Mouse (Mus musculus) midbrain, postnatal 0 days (tissue): ENCODE data around the gene Plau. TPM values are rescaled to one million over a fixed set of nuclear protein-coding genes. Genes with fewer than 3 reads are reported as not detected.

Source experiments
- ATAC-seq: fragments of 200-750 bp; cut with Nextera tagmentation; 2 replicates; pipeline ENCODE4 v1.8.0; 2017; ENCODE audit warnings: moderate number of reproducible peaks, mild to moderate bottlenecking, moderate TSS enrichment, moderate library complexity; ENCODE audit not compliant: low FRiP score
- DNase-seq: peaks from one replicate; pipeline ENCODE4 v3.0.0-alpha.2; 2015; ENCODE audit warnings: low spot score
- H3K27ac ChIP-seq: fragments of 300-500 bp; sonication (generic); 2 replicates; pipeline ENCODE4 v1.5.1; 2014; ENCODE audit warnings: low read depth, mild to moderate bottlenecking, low read length, mixed read lengths
- H3K27me3 ChIP-seq: fragments of 300-500 bp; sonication (generic); 2 replicates; pipeline ENCODE4 v1.6.1; 2014; ENCODE audit warnings: low read length, control low read depth, mixed read lengths; ENCODE audit not compliant: insufficient read depth
- H3K36me3 ChIP-seq: fragments of 300-500 bp; sonication (generic); 2 replicates; pipeline ENCODE4 v1.6.1; 2014; ENCODE audit warnings: low read length, control low read depth, mixed read lengths; ENCODE audit not compliant: insufficient read depth
- H3K4me1 ChIP-seq: fragments of 300-500 bp; sonication (generic); 2 replicates; pipeline ENCODE4 v1.6.1; 2014; ENCODE audit warnings: mild to moderate bottlenecking, control low read depth, antibody characterized with exemption, low read length, mixed read lengths; ENCODE audit not compliant: insufficient read depth
- H3K4me2 ChIP-seq: fragments of 300-500 bp; sonication (generic); 2 replicates; pipeline ENCODE4 v1.6.1; 2014; ENCODE audit warnings: low read depth, mild to moderate bottlenecking, low read length, mixed read lengths; ENCODE audit not compliant: poor library complexity, severe bottlenecking
- H3K4me3 ChIP-seq: fragments of 300-500 bp; sonication (generic); 2 replicates; pipeline ENCODE4 v1.5.1; 2014; ENCODE audit warnings: low read depth, mild to moderate bottlenecking, low read length, moderate library complexity
- H3K9ac ChIP-seq: fragments of 300-500 bp; sonication (generic); replicated peaks from 2 replicates; pipeline ENCODE4 v1.6.1; 2014; ENCODE audit warnings: mild to moderate bottlenecking, low read length, moderate library complexity, mixed read lengths; ENCODE audit not compliant: poor library complexity, severe bottlenecking
- H3K9me3 ChIP-seq: fragments of 300-500 bp; sonication (generic); 2 replicates; pipeline ENCODE4 v1.6.1; 2016; ENCODE audit warnings: low read length, control low read depth
- CTCF ChIP-seq: IDR thresholded peaks from 2 replicates; pipeline ENCODE4 v1.5.1; 2016; ENCODE audit warnings: antibody characterized with exemption, mild to moderate bottlenecking
- WGBS: fragments of 180-500 bp; shearing (Covaris S2); extraction: QIAGEN DNeasy Blood & Tissue Kit; methylation state at CpG from one replicate; pipeline ENCODE4 v1.1.7; 2014; 5-methylcytosine and 5-hydroxymethylcytosine counted together
- polyA plus RNA-seq: library from polyadenylated mRNA; unstranded; fragments of >200 nt; fragmentation: Nextera tagmentation; extraction: Ambion mirVana; gene quantifications from 2 replicates; pipeline ENCODE4 v1.2.1, GENCODE M21; 2015
- total RNA-seq: library from RNA; depleted of rRNA; stranded (reverse); fragments of >200 nt; gene quantifications from 2 replicates; pipeline ENCODE4 v1.2.3, GENCODE M21; 2014

The Plau gene
- total and polyA plus RNA-seq, 2 experiments from 2014 or later: 0.44 to 0.93 TPM

DNA sequence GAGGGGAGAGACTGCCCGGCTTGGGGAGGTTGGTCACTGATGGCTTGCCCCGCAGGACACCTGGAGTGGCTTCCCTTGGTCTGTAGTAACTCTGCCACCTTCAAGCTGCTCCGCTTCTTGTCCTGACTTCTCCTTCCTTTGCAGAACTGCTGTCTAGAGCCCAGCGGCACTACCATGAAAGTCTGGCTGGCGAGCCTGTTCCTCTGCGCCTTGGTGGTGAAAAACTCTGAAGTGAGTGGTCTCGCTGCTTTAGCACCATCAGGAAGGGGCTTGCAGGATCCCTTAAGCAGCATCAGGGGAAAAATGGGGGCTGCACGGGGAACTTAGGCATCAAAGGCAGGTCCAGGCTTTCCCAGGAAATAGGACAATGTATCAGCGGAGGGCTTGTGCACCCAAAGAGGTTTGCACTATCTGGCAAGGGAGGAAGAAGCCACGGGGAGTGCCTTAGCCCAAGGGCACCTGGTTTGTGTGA is 481 bp downstream of the Plau start:
- H3K27me3 ChIP-seq: 0 out of 2 replicates have a peak, but pooled peaks cover 5% of the 10 kb centered on the region
- H3K4me1 ChIP-seq: 0 out of 2 replicates have a peak, but pooled peaks cover 3% of the 10 kb centered on the region
- 0 out of 2 replicates have a peak overlapping the region, but pooled peaks have one; percentile 24 for H3K9ac ChIP-seq
- no peak for TF ChIP-seq CTCF
- H3K27ac ChIP-seq: no peak overlapping the region
- H3K4me2 ChIP-seq: peak overlapping the region; percentile 95
- 8% methylated on average over 10 of the region's 10 CpGs for WGBS
- H3K36me3 ChIP-seq: no peaks in the 10 kb centered on the region
- DNase-seq: peak; percentile 3
- no peak for ATAC-seq
- no peaks in the 10 kb centered on the region for H3K9me3 ChIP-seq
- H3K4me3 ChIP-seq: peak overlapping the region; percentile 45

DNA sequence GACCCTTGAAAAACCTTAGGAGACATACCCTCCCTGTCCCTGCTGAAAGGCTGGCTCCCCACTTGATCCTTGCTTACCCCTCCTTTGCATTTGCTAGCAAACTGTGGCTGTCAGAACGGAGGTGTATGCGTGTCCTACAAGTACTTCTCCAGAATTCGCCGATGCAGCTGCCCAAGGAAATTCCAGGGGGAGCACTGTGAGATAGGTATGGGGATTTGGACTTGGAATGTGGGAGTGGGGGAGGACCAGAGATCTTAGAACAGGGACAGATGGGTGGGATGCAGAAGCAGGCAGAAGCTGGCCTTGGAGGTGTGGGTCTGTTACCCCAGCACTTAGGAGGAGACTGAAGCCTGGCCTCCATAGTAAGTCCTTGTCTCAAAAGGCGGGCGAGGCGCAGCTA is 1.2 kb downstream of the Plau start:
- ATAC-seq (no peak), DNase-seq (no peak)
- Histone ChIP-seq H3K4me2 (no peak overlapping the region), H3K4me3 (no peak overlapping the region), H3K27me3 (0 out of 2 replicates have a peak, but pooled peaks cover 5% of the 10 kb centered on the region), H3K27ac (no peak overlapping the region), H3K4me1 (0 out of 2 replicates have a peak, but pooled peaks cover 3% of the 10 kb centered on the region), H3K9me3 (no peaks in the 10 kb centered on the region), H3K9ac (no peak overlapping the region), H3K36me3 (no peaks in the 10 kb centered on the region)
- 69% methylated on average over 7 of the region's 7 CpGs for WGBS
- TF ChIP-seq CTCF: no peak

DNA sequence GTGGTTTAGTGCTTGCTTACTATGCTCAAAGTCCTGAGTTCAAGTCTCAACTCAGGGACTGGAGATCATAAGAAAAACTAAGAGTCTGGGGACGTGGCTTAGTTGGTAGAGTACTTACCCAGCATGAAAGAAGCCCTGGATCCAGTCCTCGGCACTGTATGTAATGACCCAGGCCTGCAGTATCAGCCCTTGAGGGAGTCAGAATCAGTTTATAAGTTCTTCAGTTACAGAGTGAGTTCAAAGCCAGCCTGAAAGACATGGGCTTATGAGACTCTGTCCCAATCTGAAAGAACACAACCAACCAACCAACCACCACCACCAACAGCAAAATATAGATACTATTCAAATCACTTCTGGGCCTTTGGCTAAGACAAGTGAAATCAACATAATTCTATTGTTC is 5.1 kb downstream of the Plau start:
- H3K9ac ChIP-seq: no peak overlapping the region
- no peak overlapping the region for H3K27ac ChIP-seq
- H3K27me3 ChIP-seq: 0 out of 2 replicates have a peak, but pooled peaks cover 5% of the 10 kb centered on the region
- H3K36me3 ChIP-seq: no peaks in the 10 kb centered on the region
- H3K4me2 ChIP-seq: no peak overlapping the region
- 84% methylated on average over 2 of the region's 2 CpGs for WGBS
- ATAC-seq (no peak), DNase-seq (no peak)
- TF ChIP-seq CTCF: no peak
- H3K4me1 ChIP-seq: 0 out of 2 replicates have a peak, but pooled peaks cover 3% of the 10 kb centered on the region
- H3K4me3 ChIP-seq: no peak overlapping the region
- H3K9me3 ChIP-seq: no peaks in the 10 kb centered on the region

DNA sequence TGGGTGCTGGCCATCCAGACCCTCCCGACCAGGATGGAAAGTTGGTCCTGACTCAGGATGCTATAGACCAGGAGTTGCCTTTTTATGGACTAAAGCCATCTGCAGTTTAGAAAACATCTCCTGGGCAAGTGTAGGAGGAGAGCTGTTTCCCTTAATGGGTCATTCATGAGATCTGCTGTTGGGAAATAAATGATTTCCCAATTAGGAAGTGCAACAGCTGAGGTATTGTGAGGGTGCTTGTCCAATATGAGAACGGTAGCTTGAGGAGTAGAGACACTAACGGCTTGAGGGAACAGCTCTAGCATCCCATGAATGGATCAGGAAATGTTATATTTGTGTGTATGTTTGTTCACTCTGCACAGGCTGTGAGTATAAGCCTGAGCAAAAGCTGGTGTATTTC is 6.2 kb downstream of the Plau start:
- no peak for TF ChIP-seq CTCF
- Histone ChIP-seq H3K4me3 (no peak overlapping the region), H3K27ac (no peak overlapping the region), H3K9me3 (no peaks in the 10 kb centered on the region), H3K36me3 (no peaks in the 10 kb centered on the region), H3K4me2 (no peak overlapping the region), H3K4me1 (no peaks in the 10 kb centered on the region), H3K27me3 (0 out of 2 replicates have a peak, but pooled peaks cover 2% of the 10 kb centered on the region), H3K9ac (no peak overlapping the region)
- WGBS: 80% methylated on average over 3 of the region's 3 CpGs
- ATAC-seq (no peak), DNase-seq (no peak)

DNA sequence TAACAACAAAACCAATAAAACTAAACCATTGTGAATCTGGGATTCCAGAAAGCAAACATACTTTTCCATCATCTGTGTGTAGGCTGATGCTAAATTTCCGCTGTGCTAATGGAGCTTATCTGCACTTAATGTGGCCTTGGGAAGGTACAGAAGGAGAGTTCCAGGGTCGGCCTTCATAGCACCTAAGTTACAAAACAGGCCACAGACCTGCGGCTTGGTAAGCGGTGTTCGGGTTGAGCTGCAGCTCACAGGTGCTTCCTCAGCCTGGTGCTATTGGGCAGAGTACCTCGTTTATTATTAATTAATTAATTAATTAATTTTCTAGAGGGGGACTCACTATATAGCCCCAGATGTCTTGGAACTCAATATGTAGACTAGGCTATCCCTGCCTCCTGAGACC is 7.7 kb downstream of the Plau start:
- ATAC-seq (no peak), DNase-seq (no peak)
- TF ChIP-seq CTCF: no peak
- Histone ChIP-seq H3K9ac (no peak overlapping the region), H3K9me3 (no peaks in the 10 kb centered on the region), H3K27me3 (no peaks in the 10 kb centered on the region), H3K4me1 (no peaks in the 10 kb centered on the region), H3K4me2 (no peak overlapping the region), H3K27ac (no peak overlapping the region), H3K36me3 (no peaks in the 10 kb centered on the region), H3K4me3 (no peak overlapping the region)
- 91% methylated on average over 6 of the region's 6 CpGs for WGBS

DNA sequence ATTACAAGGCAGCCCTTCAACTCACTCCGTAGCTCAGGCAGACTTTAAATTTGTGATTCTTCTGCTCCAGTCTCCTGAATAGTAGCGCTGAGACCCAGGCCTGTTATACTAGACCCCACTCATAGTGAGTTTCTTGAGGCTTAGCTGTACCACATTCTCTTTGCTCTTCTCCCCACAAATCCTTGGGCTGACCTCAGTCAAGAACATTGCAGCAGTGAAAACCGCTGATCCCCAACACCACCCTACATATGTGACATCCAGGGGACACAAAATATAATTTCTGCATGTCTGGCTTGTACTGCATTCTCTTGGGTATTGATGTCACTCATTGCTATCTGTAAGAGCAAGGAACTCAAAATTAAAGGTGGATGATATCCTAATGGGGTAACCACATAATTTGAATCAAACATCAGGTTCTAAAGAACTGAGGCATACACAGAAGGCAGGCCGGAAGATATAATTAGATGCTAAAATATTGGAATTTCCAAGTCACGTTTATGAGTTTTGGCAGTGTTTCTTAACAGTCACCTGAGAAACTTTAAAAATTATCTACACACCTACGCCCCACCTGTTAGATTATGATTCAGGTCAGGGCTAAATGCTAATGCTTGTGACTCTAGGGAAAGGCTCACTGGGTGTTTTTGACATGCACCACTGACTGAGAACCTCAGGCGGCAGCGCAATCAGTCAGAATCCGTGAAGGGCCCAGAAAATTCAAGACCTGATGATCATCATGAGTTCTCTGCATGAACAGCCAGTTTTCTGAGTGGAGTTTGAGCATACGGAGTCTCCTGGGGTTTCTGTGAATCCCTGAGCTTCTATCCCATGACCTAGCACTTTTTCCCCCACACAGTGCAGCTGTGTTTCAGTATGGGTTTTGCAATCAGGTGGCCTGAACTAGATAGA is 8.5 kb downstream of the Plau start:
- 90% methylated on average over 10 of the region's 10 CpGs for WGBS
- Histone ChIP-seq H3K4me1 (no peaks in the 10 kb centered on the region), H3K4me2 (no peak overlapping the region), H3K9me3 (no peaks in the 10 kb centered on the region), H3K36me3 (no peaks in the 10 kb centered on the region), H3K4me3 (no peak overlapping the region), H3K27me3 (no peaks in the 10 kb centered on the region), H3K27ac (no peak overlapping the region), H3K9ac (no peak overlapping the region)
- no peak for TF ChIP-seq CTCF
- ATAC-seq: no peak
- DNase-seq: no peak
